Mouse (Mus musculus): ENCODE measurements at regions not wholly inside any gene's neighbourhood (a gene's known extent, or its start where the extent isn't known, plus 50 kb on each side); places are given as distances from the start of the nearest gene placed in this dataset.
A peak's percentile ranks its signal among the peaks of the same experiment; 100 is the strongest.

DNA sequence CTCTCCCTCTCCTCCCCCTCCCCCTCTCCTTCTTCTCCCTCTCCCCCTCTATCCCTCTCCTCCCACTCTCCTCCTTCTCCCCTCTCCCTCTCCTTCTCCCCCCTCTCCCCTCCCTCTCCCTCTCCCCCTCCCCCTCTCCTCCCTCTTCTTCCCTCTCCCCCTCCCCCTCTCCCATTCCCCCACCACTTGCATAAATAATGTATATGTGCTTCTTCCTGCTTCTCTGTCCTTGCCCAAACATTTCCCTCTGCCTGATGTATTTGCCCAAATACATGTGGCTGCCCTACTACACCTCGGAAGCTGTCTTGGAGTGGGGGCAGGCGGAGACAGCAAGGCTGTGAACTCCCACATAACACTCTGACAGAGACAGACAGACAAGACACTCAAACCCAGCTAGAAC lies 149.2 kb upstream of the Rybp start:
- peaks cover 0 to 8% of the 10 kb centered on the region in 2 experiments; a peak in 2 of 4 replicates for H3K4me1 ChIP-seq (replicated peaks; ENCODE audit: control insufficient read depth in 2 of 2, insufficient read depth in 2 of 2, low read length in 1 of 2)
- no peaks in the 10 kb centered on the region for H3K9me3 ChIP-seq (ENCODE audit: control insufficient read depth, low read length)
- no peak overlapping the region for H3K27ac ChIP-seq
- H3K9ac ChIP-seq (replicated peaks) = no peak overlapping the region
- TF ChIP-seq CTCF (IDR thresholded peaks at IDR 0.05; ENCODE audit: low read depth) = no peak
- TF ChIP-seq EP300 (IDR thresholded peaks at IDR 0.05; ENCODE audit: low read depth) = no peak
- H3K36me3 ChIP-seq (replicated peaks; ENCODE audit: control insufficient read depth, insufficient read depth, low read depth) = no peaks in the 10 kb centered on the region
- ATAC-seq (ENCODE audit: insufficient read depth) = no peak
- no peak overlapping the region for H3K4me3 ChIP-seq (ENCODE audit: insufficient read depth in 1 of 2, low read depth in 2 of 2, low read length in 2 of 2)
- H3K4me2 ChIP-seq (ENCODE audit: low read depth) = no peak overlapping the region
- 30% methylated on average over 2 of the region's 2 CpGs for WGBS (ENCODE audit: insufficient replicate concordance)
- DNase-seq (ENCODE audit: low read depth in 3 of 3, low spot score in 3 of 3) = no peak
- H3K27me3 ChIP-seq (ENCODE audit: control insufficient read depth, insufficient read depth, low read length) = no peaks in the 10 kb centered on the region

DNA sequence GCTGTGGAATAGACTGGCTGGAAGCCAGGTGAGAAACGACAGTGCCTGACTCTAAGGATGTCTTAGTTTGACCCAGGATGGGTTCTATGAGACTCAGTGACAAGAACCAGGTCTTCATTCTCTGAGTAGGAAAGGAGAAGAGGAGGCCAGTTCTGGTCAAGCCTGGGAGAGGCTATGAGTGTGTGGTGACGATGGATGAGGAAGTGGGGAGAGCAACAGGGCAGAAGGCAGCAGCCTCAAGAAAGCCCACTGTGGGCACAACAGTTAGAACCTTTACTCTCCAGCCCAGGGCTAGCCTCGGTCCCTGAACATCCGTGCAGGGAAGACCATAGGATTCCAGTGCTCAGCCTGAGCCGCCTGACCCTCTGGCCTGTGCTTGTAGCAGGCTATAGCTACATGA lies 147.9 kb upstream of the Rybp start:
- no peak overlapping the region for H3K9ac ChIP-seq (replicated peaks)
- H3K27ac ChIP-seq = no peak overlapping the region
- no peak for DNase-seq (ENCODE audit: low read depth in 3 of 3, low spot score in 3 of 3)
- no peak for ATAC-seq (ENCODE audit: insufficient read depth)
- TF ChIP-seq CTCF (IDR thresholded peaks at IDR 0.05; ENCODE audit: low read depth) = no peak
- no peak for TF ChIP-seq EP300 (IDR thresholded peaks at IDR 0.05; ENCODE audit: low read depth)
- peaks cover 0 to 13% of the 10 kb centered on the region in 2 experiments; a peak in 2 of 4 replicates for H3K4me1 ChIP-seq (replicated peaks; ENCODE audit: control insufficient read depth in 2 of 2, insufficient read depth in 2 of 2, low read length in 1 of 2)
- no peaks in the 10 kb centered on the region for H3K36me3 ChIP-seq (replicated peaks; ENCODE audit: control insufficient read depth, insufficient read depth, low read depth)
- no peaks in the 10 kb centered on the region for H3K9me3 ChIP-seq (ENCODE audit: control insufficient read depth, low read length)
- H3K27me3 ChIP-seq (ENCODE audit: control insufficient read depth, insufficient read depth, low read length) = no peaks in the 10 kb centered on the region
- H3K4me2 ChIP-seq (ENCODE audit: low read depth) = no peak overlapping the region
- WGBS (ENCODE audit: insufficient replicate concordance) = 40% methylated on average over 5 of the region's 5 CpGs
- no peak overlapping the region for H3K4me3 ChIP-seq (ENCODE audit: insufficient read depth in 1 of 2, low read depth in 2 of 2, low read length in 2 of 2)

DNA sequence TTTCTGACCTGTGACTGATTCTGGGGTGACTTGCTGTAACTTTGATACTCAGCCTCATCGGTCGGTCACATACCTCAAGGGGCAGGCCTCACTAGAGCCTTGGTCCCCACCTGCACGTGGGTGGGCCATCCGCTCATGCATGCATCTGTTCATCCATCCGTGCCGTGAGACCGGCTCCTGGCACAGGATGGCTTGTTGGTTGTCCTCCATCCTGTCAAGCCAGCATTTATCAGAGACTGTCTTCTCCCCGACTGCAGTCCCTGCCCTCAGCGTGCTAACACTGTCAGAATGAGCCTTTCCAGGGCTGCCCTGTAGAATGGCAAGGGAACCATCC lies 146.2 kb upstream of the Rybp start:
- Histone ChIP-seq H3K9ac (replicated peaks) (no peak overlapping the region), H3K9me3 (ENCODE audit: control insufficient read depth, low read length) (no peaks in the 10 kb centered on the region), H3K4me2 (ENCODE audit: low read depth) (no peak overlapping the region), H3K27ac (no peak overlapping the region), H3K36me3 (replicated peaks; ENCODE audit: control insufficient read depth, insufficient read depth, low read depth) (no peaks in the 10 kb centered on the region), H3K4me3 (ENCODE audit: insufficient read depth in 1 of 2, low read depth in 2 of 2, low read length in 2 of 2) (no peak overlapping the region), H3K4me1 (replicated peaks; ENCODE audit: control insufficient read depth in 2 of 2, insufficient read depth in 2 of 2, low read length in 1 of 2) (peaks cover 0 to 12% of the 10 kb centered on the region in 2 experiments; a peak in 2 of 4 replicates), H3K27me3 (ENCODE audit: control insufficient read depth, insufficient read depth, low read length) (no peaks in the 10 kb centered on the region)
- DNase-seq (ENCODE audit: low read depth in 3 of 3, low spot score in 3 of 3) (no peak), ATAC-seq (ENCODE audit: insufficient read depth) (no peak)
- TF ChIP-seq EP300 (IDR thresholded peaks at IDR 0.05; ENCODE audit: low read depth) (no peak), CTCF (IDR thresholded peaks at IDR 0.05; ENCODE audit: low read depth) (no peak)
- 75% methylated on average over 9 of the region's 9 CpGs for WGBS (ENCODE audit: insufficient replicate concordance)

DNA sequence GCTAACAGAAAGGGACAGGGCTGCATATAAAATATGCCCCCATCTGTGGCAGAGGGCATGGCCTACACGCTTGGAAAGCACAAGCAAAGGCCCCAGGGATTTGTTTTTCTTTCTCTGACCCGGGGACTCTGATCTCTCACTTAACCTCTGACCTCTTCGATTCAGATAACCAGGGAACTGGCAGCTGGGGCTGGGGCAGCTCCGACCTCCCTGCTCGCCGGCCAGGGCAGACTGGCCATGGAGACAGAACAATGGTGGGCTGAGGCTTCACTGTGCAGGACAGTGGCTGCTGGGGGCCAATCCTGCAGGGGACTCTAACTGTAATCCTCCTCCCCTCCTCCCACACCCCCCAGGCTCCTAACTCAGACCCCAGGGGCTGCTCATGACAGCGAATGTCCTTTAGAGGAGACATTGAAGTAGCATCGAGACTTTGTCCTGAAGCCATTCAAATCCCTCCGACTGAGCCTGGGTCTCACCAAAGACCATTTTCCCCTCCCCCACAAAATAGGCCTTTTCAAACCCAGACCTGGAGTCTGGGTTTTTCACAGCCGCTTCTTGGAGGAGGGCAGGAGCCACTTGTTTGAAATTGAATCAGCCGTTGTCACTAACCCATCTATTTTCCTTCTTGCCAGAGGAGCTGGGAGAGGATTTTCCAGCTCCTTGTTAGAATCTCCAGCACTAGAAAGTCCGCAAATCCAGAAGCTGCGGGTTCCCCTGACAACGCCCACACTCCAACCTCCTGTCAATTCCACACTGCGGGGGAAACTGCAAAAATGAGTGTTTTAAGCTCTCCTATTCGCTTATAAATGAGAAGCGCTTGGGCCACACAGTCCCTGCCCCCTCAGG lies 145.6 kb upstream of the Rybp start:
- no peaks in the 10 kb centered on the region for H3K9me3 ChIP-seq (ENCODE audit: control insufficient read depth, low read length)
- TF ChIP-seq CTCF (IDR thresholded peaks at IDR 0.05; ENCODE audit: low read depth) = no peak
- no peak overlapping the region for H3K27ac ChIP-seq
- no peak overlapping the region for H3K4me2 ChIP-seq (ENCODE audit: low read depth)
- H3K4me3 ChIP-seq (ENCODE audit: insufficient read depth in 1 of 2, low read depth in 2 of 2, low read length in 2 of 2) = no peak overlapping the region
- WGBS (ENCODE audit: insufficient replicate concordance) = 46% methylated on average over 17 of the region's 17 CpGs
- no peaks in the 10 kb centered on the region for H3K36me3 ChIP-seq (replicated peaks; ENCODE audit: control insufficient read depth, insufficient read depth, low read depth)
- no peaks in the 10 kb centered on the region for H3K27me3 ChIP-seq (ENCODE audit: control insufficient read depth, insufficient read depth, low read length)
- no peak overlapping the region for H3K9ac ChIP-seq (replicated peaks)
- DNase-seq (ENCODE audit: low read depth in 3 of 3, low spot score in 3 of 3) = peak in 2 of 3 experiments; percentile 19 to 38
- ATAC-seq (ENCODE audit: insufficient read depth) = peak; percentile 62; the same call in 1 of the 2 replicates
- peaks cover 0 to 7% of the 10 kb centered on the region in 2 experiments; a peak in 1 of 4 replicates for H3K4me1 ChIP-seq (replicated peaks; ENCODE audit: control insufficient read depth in 2 of 2, insufficient read depth in 2 of 2, low read length in 1 of 2)

DNA sequence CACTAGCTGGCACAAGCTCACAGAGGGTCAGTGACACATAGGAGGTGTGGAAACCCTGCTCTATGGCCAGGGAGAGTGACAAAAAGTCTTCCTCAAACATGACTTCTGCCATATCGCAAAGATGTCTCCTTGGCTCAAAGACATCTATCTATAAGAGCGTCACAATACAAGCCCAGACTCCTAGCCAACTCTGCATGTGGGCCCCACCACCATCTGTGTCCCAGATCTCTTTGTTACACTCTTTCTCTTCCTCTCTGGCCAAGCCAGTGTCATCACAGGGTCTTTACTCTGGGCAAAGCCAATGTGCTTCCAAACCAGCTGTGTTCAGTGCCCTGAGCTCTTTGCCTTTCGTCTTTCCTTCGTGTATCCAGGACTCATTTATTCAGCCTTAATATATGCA lies 143.0 kb upstream of the Rybp start:
- WGBS (ENCODE audit: insufficient replicate concordance) = 67% methylated on average over 4 of the region's 4 CpGs
- H3K4me3 ChIP-seq (ENCODE audit: insufficient read depth in 1 of 2, low read depth in 2 of 2, low read length in 2 of 2) = no peak overlapping the region
- TF ChIP-seq CTCF (IDR thresholded peaks at IDR 0.05; ENCODE audit: low read depth) (no peak), EP300 (IDR thresholded peaks at IDR 0.05; ENCODE audit: low read depth) (no peak)
- DNase-seq (ENCODE audit: low read depth in 3 of 3, low spot score in 3 of 3) (no peak), ATAC-seq (ENCODE audit: insufficient read depth) (no peak)
- no peak overlapping the region for H3K4me2 ChIP-seq (ENCODE audit: low read depth)
- H3K36me3 ChIP-seq (replicated peaks; ENCODE audit: control insufficient read depth, insufficient read depth, low read depth) = no peaks in the 10 kb centered on the region
- H3K27ac ChIP-seq = no peak overlapping the region
- no peak overlapping the region for H3K9ac ChIP-seq (replicated peaks)
- no peaks in the 10 kb centered on the region for H3K27me3 ChIP-seq (ENCODE audit: control insufficient read depth, insufficient read depth, low read length)
- peaks cover 0 to 7% of the 10 kb centered on the region in 2 experiments; a peak in 1 of 4 replicates for H3K4me1 ChIP-seq (replicated peaks; ENCODE audit: control insufficient read depth in 2 of 2, insufficient read depth in 2 of 2, low read length in 1 of 2)
- no peaks in the 10 kb centered on the region for H3K9me3 ChIP-seq (ENCODE audit: control insufficient read depth, low read length)

Data from liver, embryonic 14.5 days (tissue).